Mouse (Mus musculus) A20 (cell line): ENCODE measurements at regions not wholly inside any gene's neighbourhood (a gene's known extent, or its start where the extent isn't known, plus 50 kb on each side); places are given as distances from the start of the nearest gene placed in this dataset.

ENCODE experiments used
- DNase-seq: peaks from one replicate; pipeline ENCODE4 v3.0.0-alpha.2; 2011; ENCODE audit warnings: low read depth, low spot score

DNA sequence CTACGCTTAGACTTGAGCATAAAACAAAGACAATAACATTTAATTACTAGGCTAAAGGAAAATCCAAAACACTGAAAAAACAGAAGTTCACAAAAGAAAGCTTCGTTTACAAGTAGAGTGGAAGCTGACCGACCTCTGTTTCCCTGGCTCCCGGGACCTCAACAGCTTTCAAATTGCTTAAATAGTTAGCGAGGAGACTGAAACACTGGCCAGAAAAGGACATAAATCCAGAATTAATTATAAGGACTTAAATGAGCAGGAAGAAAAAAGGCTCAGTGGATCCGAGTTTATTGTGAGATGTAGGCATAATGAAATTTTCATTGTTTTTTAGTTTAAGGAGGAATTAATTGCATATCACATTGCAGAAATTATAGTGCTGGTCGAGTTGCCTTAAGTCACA lies 754.4 kb downstream of the Kcnj2 start:
- no peak for DNase-seq

- no peak for DNase-seq
Observed at GRCm38 (mm10) chr11:111828455-111828854, 762.5 kb downstream of the Kcnj2 start.

- DNase-seq: no peak
Observed at GRCm38 (mm10) chr11:111838996-111839395, 773.0 kb downstream of the Kcnj2 start.

DNA sequence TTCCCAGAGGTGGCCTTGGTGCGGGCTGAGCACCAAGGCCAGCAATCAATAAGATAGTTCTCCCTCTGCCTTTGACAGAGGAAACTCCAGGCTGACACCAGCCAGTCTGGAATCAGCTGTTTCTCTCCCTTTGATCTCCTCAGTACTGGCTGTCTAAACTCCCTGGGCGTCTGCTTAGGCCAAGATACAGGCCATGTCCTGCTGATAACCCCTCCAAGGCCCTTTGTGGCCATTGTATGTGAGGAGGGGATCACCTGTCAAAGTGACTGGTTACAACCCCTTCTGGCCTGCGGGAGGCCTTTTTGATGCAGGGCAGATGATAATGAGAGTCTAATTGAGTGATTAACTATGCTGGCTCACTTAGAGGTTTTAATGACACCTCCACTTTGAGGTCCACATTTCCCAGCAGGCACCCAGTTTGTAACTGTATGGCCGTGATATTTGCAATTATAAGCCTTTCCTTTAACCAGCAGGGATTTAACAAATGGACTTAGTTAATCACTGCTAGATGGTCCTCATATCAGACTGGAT lies 777.8 kb downstream of the Kcnj2 start:
- no peak for DNase-seq

- no peak for DNase-seq
Observed at GRCm38 (mm10) chr11:111844382-111845027, 778.5 kb downstream of the Kcnj2 start.

DNA sequence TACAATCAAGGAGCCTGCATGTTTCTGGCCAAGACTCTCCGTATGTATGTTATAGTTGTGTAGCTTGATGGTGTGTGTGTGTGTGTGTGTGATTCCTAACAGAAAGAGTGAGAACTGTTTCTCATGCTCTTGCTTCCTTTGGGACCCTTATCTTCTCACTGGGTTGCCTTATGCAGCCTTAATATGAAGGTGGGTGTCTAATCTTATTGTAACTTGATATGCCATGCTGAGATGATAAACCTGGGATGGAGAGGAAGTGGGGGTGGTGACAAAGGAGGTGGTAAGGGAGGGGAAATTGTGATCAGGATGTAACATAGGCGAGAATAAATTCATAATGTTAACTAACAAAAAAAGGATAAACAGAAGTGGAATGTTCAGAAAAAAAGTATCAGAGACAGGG lies 791.3 kb downstream of the Kcnj2 start:
- DNase-seq: no peak

DNA sequence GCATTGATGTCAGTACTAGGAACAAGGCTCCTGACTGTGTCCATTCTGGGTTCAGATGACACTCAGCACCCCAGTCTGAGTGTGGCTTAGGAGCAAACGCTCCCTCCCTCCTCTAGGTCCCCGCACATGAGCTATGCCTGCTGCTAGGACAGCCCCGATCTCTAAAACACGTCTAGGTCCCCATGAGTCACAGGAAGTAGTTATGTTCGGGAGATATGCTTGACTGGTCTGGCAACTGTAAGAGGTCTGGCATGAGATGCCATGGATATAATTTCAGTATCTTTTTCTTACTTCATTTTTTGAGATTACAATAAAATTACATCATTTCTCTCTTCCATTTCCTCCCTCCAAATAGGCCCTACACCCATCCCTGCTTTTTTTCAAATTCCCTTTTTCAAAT lies 792.1 kb downstream of the Kcnj2 start:
- DNase-seq: no peak

DNA sequence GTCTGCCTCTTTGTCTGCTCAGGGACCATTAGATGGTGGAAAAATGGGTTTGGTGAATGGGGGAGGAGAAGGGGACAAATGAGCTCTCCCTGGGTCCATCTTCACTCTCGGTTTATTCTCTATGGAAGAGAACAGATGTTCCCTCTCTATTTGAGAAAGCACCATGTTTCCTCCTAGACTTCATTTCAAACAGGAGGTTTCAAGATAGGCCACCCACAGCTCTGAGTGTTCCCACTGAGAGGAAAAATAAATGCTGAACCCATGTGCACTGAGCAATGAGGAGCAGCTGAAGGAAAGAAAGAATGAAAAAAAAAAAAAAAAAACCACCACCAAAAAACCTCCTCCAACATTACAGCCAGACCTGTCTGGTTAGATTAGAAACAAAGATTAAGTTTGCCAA lies 799.2 kb downstream of the Kcnj2 start:
- no peak for DNase-seq

GRCm38 (mm10) chr11:111875406-111875805 lies 809.4 kb downstream of the Kcnj2 start:
- DNase-seq: no peak

DNA sequence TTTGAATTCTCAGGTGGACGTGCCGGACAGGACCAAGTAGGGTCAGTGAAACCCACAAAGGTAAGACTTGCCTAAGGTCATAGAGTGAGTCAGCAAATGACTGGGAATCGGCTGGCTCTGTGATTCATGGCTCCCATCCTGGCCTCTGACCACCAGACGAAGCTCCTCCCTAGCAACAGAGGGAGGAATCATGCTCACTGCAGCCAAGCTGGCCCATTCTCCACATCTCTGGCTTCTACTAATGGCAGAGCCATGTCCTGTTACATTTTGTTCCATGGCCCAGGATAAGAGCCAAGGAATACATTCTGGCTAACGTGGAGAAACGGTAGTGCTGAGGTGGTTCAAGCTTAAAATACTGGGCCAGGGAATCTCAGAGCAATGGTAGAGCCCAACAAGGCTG lies 814.2 kb downstream of the Kcnj2 start:
- no peak for DNase-seq

DNA sequence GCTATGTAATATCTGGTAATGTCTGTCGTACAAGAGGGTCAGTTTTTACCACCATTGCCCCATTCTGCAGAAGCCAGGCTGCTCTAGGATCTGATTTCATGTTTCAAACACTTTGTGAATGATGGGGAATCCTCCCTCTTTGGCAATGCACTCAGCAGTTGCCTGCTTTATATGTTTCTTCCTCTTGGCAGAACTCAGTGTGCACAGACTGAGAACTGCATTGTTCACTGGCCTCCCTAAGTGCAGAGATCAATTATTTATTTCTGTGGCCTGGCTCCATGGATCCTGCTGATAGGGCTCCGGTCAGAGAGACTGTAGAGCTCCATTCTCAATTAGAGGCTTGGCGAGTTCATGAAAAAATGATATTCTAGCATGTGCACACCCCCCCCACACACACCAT lies 824.1 kb downstream of the Kcnj2 start:
- no peak for DNase-seq

- DNase-seq: no peak
Observed at GRCm38 (mm10) chr11:111893861-111894260, 827.9 kb downstream of the Kcnj2 start.

DNA sequence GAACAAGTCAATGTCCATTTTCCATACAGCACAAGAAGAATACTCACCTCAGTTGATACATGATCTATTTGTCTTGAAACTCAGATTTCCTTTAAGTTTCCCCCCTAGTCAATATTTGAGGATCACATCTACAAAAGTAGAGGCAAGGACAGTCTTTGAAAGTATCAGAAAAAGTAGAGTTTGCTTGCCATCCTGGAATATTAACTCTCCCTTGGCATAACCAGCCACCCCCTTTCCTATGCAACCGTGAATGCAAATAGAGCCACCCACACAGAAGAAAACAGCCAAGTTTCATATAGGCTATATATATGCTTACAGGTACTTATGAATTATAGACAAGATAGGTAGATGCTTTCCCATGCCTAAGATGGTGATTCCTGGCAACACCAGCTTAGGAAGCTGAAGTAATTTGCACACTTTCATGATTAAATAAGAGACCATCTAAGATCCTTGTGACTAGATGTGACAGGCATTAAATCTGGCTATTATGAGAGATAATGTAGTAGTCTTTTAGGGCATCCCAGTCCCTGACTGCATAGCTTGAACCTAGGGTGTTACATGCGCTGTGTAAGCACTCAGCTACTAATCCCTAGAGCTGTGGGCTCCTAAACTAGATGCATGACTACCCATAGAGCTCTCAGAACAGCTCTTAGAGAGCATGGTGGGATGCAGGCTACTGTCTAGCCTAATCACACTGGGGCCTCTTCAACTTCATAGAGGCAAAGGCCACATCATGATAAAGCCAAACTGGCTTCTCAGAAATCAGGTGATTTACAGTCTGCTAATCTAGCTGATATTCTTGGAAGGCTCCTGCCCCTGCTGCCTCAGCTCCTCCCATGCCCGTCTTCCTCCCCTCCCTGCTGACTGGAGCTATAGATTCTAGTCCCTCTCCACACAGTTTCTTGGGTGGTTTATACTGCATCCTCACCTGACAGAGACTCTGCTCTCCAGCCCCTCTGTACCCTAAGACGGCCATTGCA lies 829.5 kb downstream of the Kcnj2 start:
- no peak for DNase-seq

- DNase-seq: no peak
Observed at GRCm38 (mm10) chr11:111897001-111897400, 831.0 kb downstream of the Kcnj2 start.

- no peak for DNase-seq
Observed at GRCm38 (mm10) chr11:111904086-111904485, 838.1 kb downstream of the Kcnj2 start.

GRCm38 (mm10) chr11:111913891-111914290 lies 847.9 kb downstream of the Kcnj2 start:
- DNase-seq: no peak

DNA sequence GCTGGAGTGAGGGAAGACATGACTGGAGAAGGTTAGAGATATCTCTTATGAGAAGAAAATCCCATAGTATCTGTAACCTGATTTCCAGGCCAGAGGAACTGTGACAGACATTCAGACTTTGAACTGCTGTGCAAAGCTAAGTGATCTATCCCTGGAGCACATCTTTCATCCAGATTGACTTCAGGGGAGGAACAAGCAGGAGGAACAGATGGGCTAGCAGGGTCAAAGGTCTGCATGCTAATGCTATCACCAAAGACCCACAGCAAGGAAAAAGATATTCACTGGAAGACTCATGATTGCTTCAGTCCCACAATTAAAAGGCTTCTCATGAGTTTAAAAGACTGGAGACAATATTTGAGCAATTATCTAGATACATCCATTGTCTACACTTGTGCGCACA lies 855.7 kb upstream of the Sox9 start:
- DNase-seq: no peak

GRCm38 (mm10) chr11:111929366-111929765 lies 852.7 kb upstream of the Sox9 start:
- DNase-seq: no peak

GRCm38 (mm10) chr11:111932052-111932451 lies 850.0 kb upstream of the Sox9 start:
- no peak for DNase-seq

- no peak for DNase-seq
Observed at GRCm38 (mm10) chr11:111944282-111944681, 837.7 kb upstream of the Sox9 start.

DNA sequence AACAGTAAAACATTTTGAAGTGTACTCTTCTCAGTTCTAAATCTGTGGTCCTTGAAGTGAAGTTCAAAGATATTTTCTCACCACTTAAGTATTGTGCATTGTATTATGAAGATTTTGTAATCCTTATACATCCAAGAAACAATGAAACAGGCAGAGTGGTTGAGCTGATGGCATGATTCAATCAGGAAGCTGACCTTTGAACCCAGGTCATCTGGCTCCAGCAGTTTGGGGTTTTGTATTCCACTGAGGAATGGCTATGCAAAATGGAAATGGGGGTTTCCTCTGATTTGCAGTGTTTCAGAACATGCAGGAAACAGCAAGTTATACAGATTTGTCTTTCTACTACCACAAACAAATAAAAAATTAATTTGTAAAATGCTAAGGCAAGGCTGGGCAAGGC lies 836.2 kb upstream of the Sox9 start:
- no peak for DNase-seq

- no peak for DNase-seq
Observed at GRCm38 (mm10) chr11:111947671-111948070, 834.4 kb upstream of the Sox9 start.

- peak; percentile 1 for DNase-seq
Observed at GRCm38 (mm10) chr11:111953421-111953820, 828.6 kb upstream of the Sox9 start.
